Mouse (Mus musculus) cortical plate, adult 2 months (tissue): ENCODE data around the gene Cntnap2.

ENCODE experiments used
- CTCF ChIP-seq: fragments of 200-500 bp; IDR thresholded peaks from 2 replicates; pipeline ENCODE4 v1.5.1; 2011; ENCODE audit warnings: mild to moderate bottlenecking, control low read depth, low read length; ENCODE audit not compliant: insufficient read depth; ENCODE audit errors: extremely low read depth
- POLR2A ChIP-seq: fragments of 200-500 bp; IDR thresholded peaks from 2 replicates; pipeline ENCODE4 v1.6.1; 2011; ENCODE audit warnings: mild to moderate bottlenecking, low read length, control low read depth; ENCODE audit not compliant: insufficient read depth; ENCODE audit errors: extremely low read depth

DNA sequence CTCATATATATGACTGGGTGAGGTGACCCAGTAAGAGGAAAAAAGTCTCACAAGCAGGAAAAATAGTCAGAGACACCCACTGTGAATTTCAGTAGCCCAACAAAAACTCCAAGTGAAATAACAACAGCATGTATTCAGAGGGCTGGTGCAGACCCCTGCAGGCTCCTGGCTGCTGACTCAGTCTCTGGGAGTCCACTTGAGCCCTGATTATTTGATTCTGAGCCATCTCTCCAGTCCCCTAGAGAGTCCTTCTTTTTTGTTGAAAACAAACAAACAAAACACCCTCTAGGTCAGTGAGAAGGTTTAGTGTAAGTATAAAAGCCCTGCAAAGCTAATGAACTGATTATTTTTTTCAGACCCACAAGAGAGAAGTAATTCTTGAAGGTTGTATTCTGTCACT lies 179.0 kb downstream of the Cntnap2 start:
- TF ChIP-seq CTCF = no peak
- no peak for TF ChIP-seq POLR2A
